Mouse (Mus musculus): ENCODE measurements around the gene Clptm1l.

Clptm1l gene

GRCm38 (mm10) chr13:73603522-73604155, at the start of gene Clptm1l:
Gene Clptm1l (plus strand): TSS chr13:73604006.
- DNase-seq (ENCODE audit: low spot score), result peak; percentile 97

GRCm38 (mm10) chr13:73564201-73564600, 39.6 kb upstream of the Clptm1l start:
- DNase-seq (ENCODE audit: low spot score), result no peak

GRCm38 (mm10) chr13:73575051-73575450, 28.8 kb upstream of the Clptm1l start:
- no peak for DNase-seq (ENCODE audit: low spot score)

GRCm38 (mm10) chr13:73577277-73577676, 26.5 kb upstream of the Clptm1l start:
- no peak for DNase-seq (ENCODE audit: low spot score)

- no peak for DNase-seq (ENCODE audit: low spot score)
Measured at GRCm38 (mm10) chr13:73591488-73591887, 12.3 kb upstream of the Clptm1l start.

GRCm38 (mm10) chr13:73592546-73592945, 11.3 kb upstream of the Clptm1l start:
- DNase-seq (ENCODE audit: low spot score), result no peak

- no peak for DNase-seq (ENCODE audit: low spot score)
Measured at GRCm38 (mm10) chr13:73596276-73596675, 7.5 kb upstream of the Clptm1l start.

- no peak for DNase-seq (ENCODE audit: low spot score)
Measured at GRCm38 (mm10) chr13:73600217-73600616, 3.6 kb upstream of the Clptm1l start.

- no peak for DNase-seq (ENCODE audit: low spot score)
Measured at GRCm38 (mm10) chr13:73603046-73603445, 760 bp upstream of the Clptm1l start.

GRCm38 (mm10) chr13:73604156-73604957, 551 bp downstream of the Clptm1l start:
- DNase-seq (ENCODE audit: low spot score), result no peak

GRCm38 (mm10) chr13:73618406-73618805, 14.6 kb downstream of the Clptm1l start:
- DNase-seq (ENCODE audit: low spot score), result no peak

- no peak for DNase-seq (ENCODE audit: low spot score)
Measured at GRCm38 (mm10) chr13:73620637-73621036, 16.8 kb downstream of the Clptm1l start.

GRCm38 (mm10) chr13:73626410-73626744, 22.6 kb downstream of the Clptm1l start:
- DNase-seq (ENCODE audit: low spot score), result no peak

- peak; percentile 31 for DNase-seq (ENCODE audit: low spot score)
Measured at GRCm38 (mm10) chr13:73626745-73627549, 23.1 kb downstream of the Clptm1l start, which contains the start of gene Tert. Gene Tert (plus strand): TSS chr13:73626911.

GRCm38 (mm10) chr13:73628586-73629113, 24.8 kb downstream of the Clptm1l start:
- DNase-seq (ENCODE audit: low spot score), result no peak

- DNase-seq (ENCODE audit: low spot score), result no peak
Measured at GRCm38 (mm10) chr13:73631837-73632236, 28.0 kb downstream of the Clptm1l start.

GRCm38 (mm10) chr13:73637826-73638225, 34.0 kb downstream of the Clptm1l start:
- no peak for DNase-seq (ENCODE audit: low spot score)

GRCm38 (mm10) chr13:73641296-73641695, 37.5 kb downstream of the Clptm1l start:
- no peak for DNase-seq (ENCODE audit: low spot score)

- DNase-seq (ENCODE audit: low spot score), result peak; percentile 35
Measured at GRCm38 (mm10) chr13:73646397-73647087, 42.7 kb downstream of the Clptm1l start.

- no peak for DNase-seq (ENCODE audit: low spot score)
Measured at GRCm38 (mm10) chr13:73653266-73653665, 49.5 kb downstream of the Clptm1l start.

- no peak for DNase-seq (ENCODE audit: low spot score)
Measured at GRCm38 (mm10) chr13:73654976-73655375, 51.2 kb downstream of the Clptm1l start.

GRCm38 (mm10) chr13:73658953-73659352, 55.1 kb downstream of the Clptm1l start:
- DNase-seq (ENCODE audit: low spot score), result no peak

Data from urinary bladder, postnatal 25 days (tissue).